Mouse (Mus musculus): ENCODE results near the gene Glyatl3.

Glyatl3 gene

GRCm38 (mm10) chr17:40914250-40914649 lies at the start of gene Glyatl3:
Gene Glyatl3 (minus strand): TSS chr17:40914350.
- no peak for DNase-seq

- no peak for DNase-seq
Measured at GRCm38 (mm10) chr17:40948518-40948917, 34.4 kb upstream of the Glyatl3 start.

GRCm38 (mm10) chr17:40934420-40935231 lies 20.5 kb upstream of the Glyatl3 start, which contains the start of the genes Mut and Cenpq:
Gene Mut (plus strand): TSS chr17:40934685.
Gene Cenpq (minus strand): TSS chr17:40935047.
- DNase-seq = peak; percentile 99

- DNase-seq = peak; percentile 13
Measured at GRCm38 (mm10) chr17:40933985-40934384, 19.8 kb upstream of the Glyatl3 start.

- DNase-seq = no peak
Measured at GRCm38 (mm10) chr17:40915499-40915898, 1.3 kb upstream of the Glyatl3 start.

- DNase-seq = peak; percentile 18
Measured at GRCm38 (mm10) chr17:40904721-40905154, 9.4 kb downstream of the Glyatl3 start.

- peak; percentile 5 for DNase-seq
Measured at GRCm38 (mm10) chr17:40904056-40904597, 10.0 kb downstream of the Glyatl3 start.

GRCm38 (mm10) chr17:40903345-40903744 lies 10.8 kb downstream of the Glyatl3 start:
- DNase-seq = no peak

- DNase-seq = no peak
Measured at GRCm38 (mm10) chr17:40899783-40900363, 14.3 kb downstream of the Glyatl3 start.

GRCm38 (mm10) chr17:40896863-40897262 lies 17.3 kb downstream of the Glyatl3 start:
- DNase-seq = peak; percentile 46

- DNase-seq = no peak
Measured at GRCm38 (mm10) chr17:40887849-40888536, 26.2 kb downstream of the Glyatl3 start.

GRCm38 (mm10) chr17:40885155-40885554 lies 29.0 kb downstream of the Glyatl3 start:
- no peak for DNase-seq

- DNase-seq = no peak
Measured at GRCm38 (mm10) chr17:40882172-40882571, 32.0 kb downstream of the Glyatl3 start.

- peak; percentile 66 for DNase-seq
Measured at GRCm38 (mm10) chr17:40879924-40880691, 34.0 kb downstream of the Glyatl3 start, which contains the start of gene 9130008F23Rik. Gene 9130008F23Rik (minus strand): TSS chr17:40880559.

- DNase-seq = no peak
Measured at GRCm38 (mm10) chr17:40879528-40879923, 34.6 kb downstream of the Glyatl3 start.

- DNase-seq = no peak
Measured at GRCm38 (mm10) chr17:40877741-40878140, 36.4 kb downstream of the Glyatl3 start.

GRCm38 (mm10) chr17:40875568-40875967 lies 38.6 kb downstream of the Glyatl3 start:
- no peak for DNase-seq

GRCm38 (mm10) chr17:40874701-40875100 lies 39.4 kb downstream of the Glyatl3 start:
- no peak for DNase-seq

- DNase-seq = peak; percentile 16
Measured at GRCm38 (mm10) chr17:40873582-40874011, 40.6 kb downstream of the Glyatl3 start.

GRCm38 (mm10) chr17:40872626-40873025 lies 41.5 kb downstream of the Glyatl3 start:
- no peak for DNase-seq

GRCm38 (mm10) chr17:40868952-40869747 lies 45.0 kb downstream of the Glyatl3 start:
- no peak for DNase-seq

Measured in embryo, embryonic 11 days (tissue).